Mouse (Mus musculus) bone marrow macrophage, adult 2 months (primary cell): ENCODE measurements around the gene Gria4.

ENCODE experiments used
- CTCF ChIP-seq: IDR thresholded peaks from 2 replicates; pipeline ENCODE4 v1.5.1; 2012; ENCODE audit warnings: low read depth, mild to moderate bottlenecking, low read length, moderate library complexity
- POLR2A ChIP-seq: IDR thresholded peaks from 2 replicates; pipeline ENCODE4 v1.6.1; 2012; ENCODE audit warnings: mild to moderate bottlenecking, low read depth, low read length, borderline replicate concordance

DNA sequence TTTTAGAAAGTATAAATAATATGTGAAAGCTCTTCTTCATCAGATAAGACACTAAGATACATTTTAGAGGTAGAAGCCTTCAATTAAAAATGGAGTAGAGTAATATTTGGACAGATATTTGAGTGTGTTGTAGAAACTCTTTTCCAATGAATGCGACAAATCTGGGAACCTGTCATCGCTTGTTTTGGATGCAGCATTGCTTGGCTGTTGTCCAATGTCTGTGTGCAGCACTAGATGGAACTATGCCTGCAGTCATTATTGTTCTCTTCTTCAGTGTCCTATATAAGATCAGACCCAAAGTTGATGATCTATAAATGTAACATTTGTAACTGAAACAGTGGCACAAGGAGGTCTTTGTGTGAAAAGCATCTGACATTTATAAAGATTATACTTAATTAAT, 115.8 kb downstream of the Gria4 start:
- TF ChIP-seq CTCF (no peak), POLR2A (no peak)
